Mouse (Mus musculus): ENCODE results near the gene Bola1.
"Not testable (repeated sequence)": the region's sequence is repeated elsewhere in the genome, so short reads cannot be mapped to it uniquely, and the experiment has no call there.

The Bola1 gene

GRCm38 (mm10) chr3:96221640-96222038 is 2.1 kb upstream of the Bola1 start:
- no peak for DNase-seq

GRCm38 (mm10) chr3:96220765-96221639 is 1.5 kb upstream of the Bola1 start, which contains the start of the genes Hist2h2ac and Hist2h2be:
Hist2h2ac (minus strand) TSS chr3:96220880.
Hist2h2be (plus strand) TSS chr3:96221119.
- DNase-seq, result peak; percentile 95

- peak; percentile 67 for DNase-seq
These were observed 739 bp upstream of the Bola1 start for GRCm38 (mm10) chr3:96220131-96220764.

- no peak for DNase-seq
These were observed 293 bp downstream of the Bola1 start for GRCm38 (mm10) chr3:96219191-96219641.

- DNase-seq, result peak; percentile 38
These were observed 10.3 kb downstream of the Bola1 start for GRCm38 (mm10) chr3:96209242-96209641.

- DNase-seq, result no peak
These were observed 11.7 kb downstream of the Bola1 start for GRCm38 (mm10) chr3:96207819-96208218.

- no peak for DNase-seq
These were observed 19.8 kb downstream of the Bola1 start for GRCm38 (mm10) chr3:96199731-96200130.

GRCm38 (mm10) chr3:96198601-96199251 is 20.8 kb downstream of the Bola1 start:
- not testable (repeated sequence) for DNase-seq

GRCm38 (mm10) chr3:96198181-96198580 is 21.3 kb downstream of the Bola1 start:
- peak; percentile 31 for DNase-seq

- peak; percentile 92 for DNase-seq
These were observed 22.3 kb downstream of the Bola1 start for GRCm38 (mm10) chr3:96197129-96197749.

GRCm38 (mm10) chr3:96196437-96197128 is 22.9 kb downstream of the Bola1 start:
- DNase-seq, result no peak

GRCm38 (mm10) chr3:96195616-96196313 is 23.7 kb downstream of the Bola1 start:
- DNase-seq, result no peak

GRCm38 (mm10) chr3:96194966-96195365 is 24.5 kb downstream of the Bola1 start:
- DNase-seq, result no peak

GRCm38 (mm10) chr3:96192977-96193376 is 26.5 kb downstream of the Bola1 start:
- no peak for DNase-seq

GRCm38 (mm10) chr3:96182382-96182776 is 37.1 kb downstream of the Bola1 start:
- DNase-seq, result peak; percentile 45

GRCm38 (mm10) chr3:96181510-96182381 is 37.8 kb downstream of the Bola1 start:
- peak; percentile 55 for DNase-seq

- peak; percentile 76 for DNase-seq
These were observed 38.6 kb downstream of the Bola1 start, which contains the start of gene Sv2a for GRCm38 (mm10) chr3:96180727-96181477. Sv2a (plus strand) TSS chr3:96181151.

- no peak for DNase-seq
These were observed 40.0 kb downstream of the Bola1 start for GRCm38 (mm10) chr3:96179531-96179930.

- no peak for DNase-seq
These were observed 40.6 kb downstream of the Bola1 start for GRCm38 (mm10) chr3:96178902-96179301.

- no peak for DNase-seq
These were observed 41.1 kb downstream of the Bola1 start for GRCm38 (mm10) chr3:96178427-96178826.
